Mouse (Mus musculus) left cerebral cortex, adult 2 months (tissue): ENCODE measurements around the gene Smtnl2. TPM values are rescaled to one million over a fixed set of nuclear protein-coding genes. Genes with fewer than 3 reads are reported as not detected.

Experiments
- DNase-seq, 2 experiments: peaks; one replicate each; pipeline ENCODE4 v3.0.0; 2021 to 2022; ENCODE audit warnings: low spot score in 2 of 2, mixed read lengths in 1 of 2; ENCODE audit errors: extremely low spot score in 1 of 2
- H3K27ac ChIP-seq: fragments of 200-600 bp; 2 replicates; pipeline ENCODE4 v1.8.1; 2022
- H3K4me3 ChIP-seq: fragments of 200-600 bp; 2 replicates; pipeline ENCODE4 v1.8.1; 2022
- CTCF ChIP-seq: fragments of 200-600 bp; IDR thresholded peaks from 2 replicates; pipeline ENCODE4 v1.8.1; 2022; ENCODE audit warnings: antibody characterized with exemption, mild to moderate bottlenecking, moderate library complexity
- intact Hi-C: fragments of 180-260 bp; cut with DNase I; formaldehyde crosslinking; loops from one replicate; pipeline ENCODE4 v1.15.1; 2025
- total RNA-seq, 2 experiments: library from RNA; stranded (reverse); gene quantifications; 2 replicates each; pipeline ENCODE4 v1.2.3; 2021

The Smtnl2 gene
- total RNA-seq, 2 experiments from 2014 or later, result 0.33 to 1.2 TPM

- Histone ChIP-seq H3K27ac (no peak overlapping the region), H3K4me3 (no peak overlapping the region)
- TF ChIP-seq CTCF, result no peak
- intact Hi-C loops, result no loop called here
- no peak for DNase-seq
Observed at GRCm38 (mm10) chr11:72409649-72410385, 1.7 kb downstream of the Smtnl2 start.

- DNase-seq, result no peak
- Histone ChIP-seq H3K4me3 (no peak overlapping the region), H3K27ac (no peak overlapping the region)
- intact Hi-C loops, result no loop called here
- TF ChIP-seq CTCF, result no peak
Observed at GRCm38 (mm10) chr11:72408451-72409170, 2.9 kb downstream of the Smtnl2 start.

GRCm38 (mm10) chr11:72407574-72407973, 3.9 kb downstream of the Smtnl2 start:
- no peak for TF ChIP-seq CTCF
- no peak overlapping the region for H3K4me3 ChIP-seq
- DNase-seq, result no peak
- no peak overlapping the region for H3K27ac ChIP-seq
- intact Hi-C loops, result no loop called here

GRCm38 (mm10) chr11:72407081-72407480, 4.4 kb downstream of the Smtnl2 start:
- Histone ChIP-seq H3K4me3 (no peak overlapping the region), H3K27ac (no peak overlapping the region)
- no peak for TF ChIP-seq CTCF
- intact Hi-C loops, result no loop called here
- DNase-seq, result no peak

GRCm38 (mm10) chr11:72406079-72406675, 5.3 kb downstream of the Smtnl2 start:
- no peak overlapping the region for H3K27ac ChIP-seq
- no peak overlapping the region for H3K4me3 ChIP-seq
- DNase-seq, result no peak
- no peak for TF ChIP-seq CTCF
- intact Hi-C loops, result no loop called here

DNA sequence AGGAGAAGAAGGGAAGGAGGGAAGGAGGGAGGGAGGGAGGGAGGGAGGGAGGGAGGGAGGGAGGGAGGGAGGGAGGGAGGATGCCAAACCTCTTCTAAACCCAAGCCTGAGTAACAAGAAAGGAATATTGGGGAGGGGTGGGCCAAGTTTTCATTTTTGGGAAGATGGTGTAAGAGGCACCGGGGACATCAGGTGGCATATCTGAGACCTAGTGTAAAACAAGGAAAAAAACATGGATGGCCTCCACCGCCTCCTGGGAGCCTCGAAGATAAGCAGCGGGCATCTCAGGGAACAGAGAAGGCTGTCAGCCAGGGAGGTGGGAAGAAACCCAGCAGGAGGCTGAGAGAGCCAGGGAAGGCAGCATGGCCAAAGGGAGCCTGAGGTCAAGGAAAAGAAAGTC, 6.0 kb downstream of the Smtnl2 start:
- no peak for DNase-seq
- intact Hi-C loops, result no loop called here
- TF ChIP-seq CTCF, result no peak
- H3K4me3 ChIP-seq, result no peak overlapping the region
- H3K27ac ChIP-seq, result no peak overlapping the region

DNA sequence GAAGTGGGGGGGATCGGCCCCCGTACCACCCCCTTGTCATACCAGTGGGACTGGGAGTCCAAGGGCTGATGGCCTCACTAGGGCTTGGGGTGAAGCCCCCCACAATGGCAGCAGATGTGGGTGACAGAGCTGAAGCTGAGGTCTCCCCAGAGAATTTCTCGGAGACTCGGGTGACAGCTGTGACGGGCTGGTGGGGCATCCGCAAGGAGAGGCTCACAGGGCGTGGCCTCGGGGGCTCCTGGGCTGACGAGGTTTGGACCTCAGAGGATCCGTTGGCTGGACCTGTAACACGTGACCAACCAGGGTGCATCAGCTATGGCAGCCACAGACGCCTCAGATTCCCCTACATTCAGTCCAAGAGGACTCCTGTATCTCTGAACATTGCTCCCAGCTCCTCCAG, 8.5 kb downstream of the Smtnl2 start:
- Histone ChIP-seq H3K27ac (no peak overlapping the region), H3K4me3 (no peak overlapping the region)
- DNase-seq, result no peak
- TF ChIP-seq CTCF, result no peak
- intact Hi-C loops, result no loop called here

DNA sequence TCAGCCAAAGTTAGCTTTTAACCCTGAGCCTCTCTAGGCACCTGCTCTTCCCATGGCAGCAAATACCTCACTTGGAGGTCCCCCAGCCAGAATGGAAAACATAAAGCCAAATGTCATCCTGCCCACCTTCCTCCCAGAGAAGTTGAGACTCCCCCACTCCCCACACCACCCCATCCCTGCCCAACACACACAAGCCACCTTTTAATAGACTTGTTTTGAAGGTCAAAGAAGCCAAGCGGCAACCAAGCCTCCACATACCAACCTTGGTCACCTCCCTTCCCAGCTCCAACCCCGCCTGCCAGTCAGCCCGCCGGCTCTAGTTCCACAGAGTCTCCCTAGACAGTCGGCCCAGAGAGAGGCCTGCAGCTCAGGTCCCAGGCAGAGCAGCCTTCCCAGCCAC, 9.5 kb downstream of the Smtnl2 start:
- no peak overlapping the region for H3K4me3 ChIP-seq
- no peak for DNase-seq
- no peak overlapping the region for H3K27ac ChIP-seq
- intact Hi-C loops, result no loop called here
- TF ChIP-seq CTCF, result no peak

DNA sequence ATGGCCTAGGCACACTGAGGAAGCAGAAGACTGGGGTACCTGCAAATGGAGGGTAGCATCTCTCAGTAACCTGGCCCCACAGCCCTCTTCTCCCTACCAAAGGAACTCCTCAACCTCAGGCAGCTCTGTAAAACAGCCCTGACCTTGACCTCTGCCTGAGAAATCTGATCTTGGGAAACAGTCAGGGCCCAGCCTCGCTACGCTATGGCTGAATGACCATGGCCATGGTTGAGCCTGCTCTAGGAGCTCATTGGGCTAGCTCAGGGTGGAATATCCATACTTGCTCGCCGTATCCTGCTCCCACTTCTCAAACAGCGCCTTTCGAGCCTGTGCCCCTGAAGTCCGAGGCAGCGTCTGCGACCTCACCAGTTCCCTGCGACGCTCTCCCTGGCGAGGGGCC, 10.4 kb downstream of the Smtnl2 start:
- H3K4me3 ChIP-seq, result no peak overlapping the region
- no peak for TF ChIP-seq CTCF
- intact Hi-C loops, result no loop called here
- no peak overlapping the region for H3K27ac ChIP-seq
- DNase-seq, result no peak

DNA sequence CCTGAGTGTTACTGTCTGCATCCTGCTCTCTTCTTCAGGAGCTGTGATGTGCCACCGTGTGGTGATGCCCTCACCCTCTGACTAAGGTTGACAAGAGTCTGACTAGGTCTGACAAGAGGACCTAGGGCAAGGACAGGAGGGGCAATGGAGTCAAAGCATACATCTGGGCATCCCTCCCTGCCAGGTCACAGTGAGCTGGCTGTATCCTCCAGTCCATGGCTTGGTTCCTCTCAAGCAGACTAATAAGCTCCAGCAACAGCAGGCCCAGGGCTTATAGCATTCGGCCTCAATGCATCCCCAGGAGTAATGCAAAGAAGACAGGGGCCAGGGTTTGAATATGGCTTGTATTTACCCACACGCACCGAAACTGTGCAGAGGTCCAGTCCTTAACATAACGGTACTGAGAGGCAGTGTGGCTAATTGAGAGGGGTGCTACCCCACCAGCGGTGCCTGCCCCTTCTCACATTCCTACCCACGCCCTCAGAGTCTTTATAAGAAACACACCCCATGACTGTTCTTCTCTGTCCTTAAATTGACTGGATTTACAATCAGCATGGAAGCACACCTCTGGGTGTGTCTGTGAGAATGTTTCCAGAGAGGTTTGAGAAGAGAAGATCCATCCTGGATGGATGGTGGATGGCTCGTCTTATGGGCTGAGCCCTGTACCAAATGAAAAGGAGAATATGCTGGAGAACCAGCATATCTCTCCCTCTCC, 13.5 kb downstream of the Smtnl2 start:
- DNase-seq, result no peak
- Histone ChIP-seq H3K4me3 (no peak overlapping the region), H3K27ac (no peak overlapping the region)
- intact Hi-C loops, result no loop called here
- TF ChIP-seq CTCF, result no peak

DNA sequence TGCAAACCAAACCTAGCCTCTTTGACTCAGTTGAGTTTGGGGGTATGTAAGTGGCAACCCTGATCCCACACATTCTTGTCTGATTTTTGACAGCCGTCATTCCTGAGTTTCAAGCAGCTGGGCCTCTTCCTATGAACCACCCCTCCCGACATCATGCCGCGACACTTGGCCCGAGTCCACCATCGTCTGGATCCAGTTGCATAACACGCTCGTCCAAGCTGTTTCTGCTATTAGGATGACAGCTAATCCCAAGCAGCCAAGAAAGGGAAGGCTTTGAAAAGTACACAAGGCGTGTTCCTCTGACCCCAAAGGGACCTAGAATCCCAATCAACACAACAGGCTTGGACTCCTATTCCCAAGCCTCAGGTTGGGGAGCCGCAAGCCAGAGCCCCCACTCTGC, 14.4 kb downstream of the Smtnl2 start:
- Histone ChIP-seq H3K4me3 (no peak overlapping the region), H3K27ac (no peak overlapping the region)
- DNase-seq, result no peak
- TF ChIP-seq CTCF, result no peak
- intact Hi-C loops, result no loop called here

DNA sequence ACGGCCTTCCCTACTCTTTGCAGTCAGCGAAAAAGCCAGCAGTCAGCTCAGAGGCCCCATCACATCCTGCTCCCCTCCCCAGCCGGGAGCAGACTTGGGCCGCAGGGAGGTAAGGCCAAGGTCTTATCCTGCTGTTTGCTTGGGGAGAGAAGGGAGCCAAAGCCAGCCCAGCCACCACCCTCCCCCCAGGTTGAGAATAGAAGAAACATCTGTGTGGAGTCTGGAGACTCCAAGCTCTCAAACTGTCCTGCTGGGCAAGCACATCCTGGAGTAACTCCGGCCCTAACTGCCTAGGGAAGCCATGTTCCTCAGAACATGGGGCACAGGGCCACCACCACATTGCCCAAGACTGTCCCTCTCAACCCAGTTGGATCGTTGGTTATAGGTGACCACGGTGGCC, 14.9 kb downstream of the Smtnl2 start:
- H3K4me3 ChIP-seq, result no peak overlapping the region
- no peak for TF ChIP-seq CTCF
- DNase-seq, result no peak
- intact Hi-C loops, result no loop called here
- no peak overlapping the region for H3K27ac ChIP-seq
